Mouse (Mus musculus): ENCODE results near the gene Fuca1. TPM values are rescaled to one million over a fixed set of nuclear protein-coding genes. Genes with fewer than 3 reads are reported as not detected.

The Fuca1 gene
- total RNA-seq (2015) (27.9 and 39.3 TPM in 2 replicates), total RNA-seq (2017) (122 and 139 TPM in 2 replicates)

- peak; percentile 90 for ATAC-seq (replicated peaks; ENCODE audit: poor library complexity)
Observed at GRCm38 (mm10) chr4:135920304-135921241, at the start of gene Fuca1. Fuca1 (plus strand) TSS chr4:135920735.

GRCm38 (mm10) chr4:135872015-135872414, 48.5 kb upstream of the Fuca1 start:
- ATAC-seq (replicated peaks; ENCODE audit: poor library complexity), result no peak

- no peak for ATAC-seq (replicated peaks; ENCODE audit: poor library complexity)
Observed at GRCm38 (mm10) chr4:135872589-135873391, 47.7 kb upstream of the Fuca1 start.

- peak; percentile 64 for ATAC-seq (replicated peaks; ENCODE audit: poor library complexity)
Observed at GRCm38 (mm10) chr4:135873526-135874202, 46.9 kb upstream of the Fuca1 start, which contains the start of gene Pnrc2. Pnrc2 (minus strand) TSS chr4:135873850.

GRCm38 (mm10) chr4:135874564-135875535, 45.7 kb upstream of the Fuca1 start:
- no peak for ATAC-seq (replicated peaks; ENCODE audit: poor library complexity)

GRCm38 (mm10) chr4:135875546-135875945, 45.0 kb upstream of the Fuca1 start:
- ATAC-seq (replicated peaks; ENCODE audit: poor library complexity), result no peak

GRCm38 (mm10) chr4:135875991-135876582, 44.4 kb upstream of the Fuca1 start:
- ATAC-seq (replicated peaks; ENCODE audit: poor library complexity), result peak; percentile 42

- peak; percentile 54 for ATAC-seq (replicated peaks; ENCODE audit: poor library complexity)
Observed at GRCm38 (mm10) chr4:135876583-135877020, 43.9 kb upstream of the Fuca1 start.

- ATAC-seq (replicated peaks; ENCODE audit: poor library complexity), result no peak
Observed at GRCm38 (mm10) chr4:135877742-135878141, 42.8 kb upstream of the Fuca1 start.

GRCm38 (mm10) chr4:135879021-135879420, 41.5 kb upstream of the Fuca1 start:
- no peak for ATAC-seq (replicated peaks; ENCODE audit: poor library complexity)

GRCm38 (mm10) chr4:135880018-135880417, 40.5 kb upstream of the Fuca1 start:
- no peak for ATAC-seq (replicated peaks; ENCODE audit: poor library complexity)

- ATAC-seq (replicated peaks; ENCODE audit: poor library complexity), result no peak
Observed at GRCm38 (mm10) chr4:135880576-135880975, 40.0 kb upstream of the Fuca1 start.

GRCm38 (mm10) chr4:135882023-135882422, 38.5 kb upstream of the Fuca1 start:
- ATAC-seq (replicated peaks; ENCODE audit: poor library complexity), result no peak

- ATAC-seq (replicated peaks; ENCODE audit: poor library complexity), result no peak
Observed at GRCm38 (mm10) chr4:135883401-135883851, 37.1 kb upstream of the Fuca1 start.

GRCm38 (mm10) chr4:135883881-135884516, 36.5 kb upstream of the Fuca1 start:
- no peak for ATAC-seq (replicated peaks; ENCODE audit: poor library complexity)

GRCm38 (mm10) chr4:135884531-135884930, 36.0 kb upstream of the Fuca1 start:
- ATAC-seq (replicated peaks; ENCODE audit: poor library complexity), result no peak

GRCm38 (mm10) chr4:135885676-135886075, 34.9 kb upstream of the Fuca1 start:
- ATAC-seq (replicated peaks; ENCODE audit: poor library complexity), result no peak

GRCm38 (mm10) chr4:135886184-135886583, 34.4 kb upstream of the Fuca1 start:
- ATAC-seq (replicated peaks; ENCODE audit: poor library complexity), result no peak
